Mouse (Mus musculus): Measurements from ENCODE around the gene BC107364.

The BC107364 gene

DNA sequence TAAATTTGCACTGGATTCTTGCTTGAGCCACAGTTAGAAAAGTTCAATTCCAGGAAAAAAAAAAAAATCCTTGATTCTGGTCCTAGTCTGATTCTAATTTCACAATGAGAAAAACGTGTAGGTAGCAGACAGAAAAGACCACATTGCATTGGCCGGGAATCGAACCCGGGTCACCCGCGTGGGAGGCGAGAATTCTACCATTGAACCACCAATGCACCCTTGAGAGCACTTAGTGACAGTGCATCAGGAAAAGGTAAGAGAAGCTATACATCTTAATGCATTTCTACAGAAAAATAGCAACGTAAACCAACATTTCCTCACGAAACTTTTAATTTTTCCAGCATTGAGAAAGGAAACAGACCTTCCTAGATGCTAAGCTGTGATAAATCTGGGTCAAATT is 28.2 kb downstream of the BC107364 start:
- in situ Hi-C loops (cut with MboI; ENCODE audit: low pct_unique_long_range_greater_than_20kb in 1 of 2, low sequenced_read_pairs in 2 of 2, unreplicated experiment in 1 of 2): loop anchor here in 1 of 2 experiments (25.0 kb wide), 1 partner anchor 337 kb away; no protein-coding TSS in a partner anchor

DNA sequence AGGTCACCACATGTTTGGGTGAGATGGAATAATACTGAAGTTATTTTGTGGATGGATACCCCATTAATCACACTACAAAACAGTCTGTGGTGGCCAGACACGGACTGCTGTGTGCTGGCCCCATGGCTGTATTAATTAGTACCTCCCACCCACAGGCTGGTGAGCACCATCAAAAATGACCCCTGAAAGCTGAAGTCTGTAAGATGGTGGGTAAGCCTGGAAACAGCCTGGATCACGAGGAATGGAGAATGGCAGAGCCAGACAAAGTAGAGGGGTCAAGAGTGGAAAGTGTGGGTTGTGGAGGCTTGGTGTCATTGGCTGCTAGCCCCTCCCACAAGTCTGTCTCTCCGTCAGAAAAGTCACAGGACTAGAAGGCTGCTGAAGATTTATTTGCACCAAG is 31.3 kb downstream of the BC107364 start:
- in situ Hi-C loops (cut with MboI; ENCODE audit: low pct_unique_long_range_greater_than_20kb in 1 of 2, low sequenced_read_pairs in 2 of 2, unreplicated experiment in 1 of 2): loop anchor here in 1 of 2 experiments (25.0 kb wide), 1 partner anchor 333 kb away; no protein-coding TSS in a partner anchor

DNA sequence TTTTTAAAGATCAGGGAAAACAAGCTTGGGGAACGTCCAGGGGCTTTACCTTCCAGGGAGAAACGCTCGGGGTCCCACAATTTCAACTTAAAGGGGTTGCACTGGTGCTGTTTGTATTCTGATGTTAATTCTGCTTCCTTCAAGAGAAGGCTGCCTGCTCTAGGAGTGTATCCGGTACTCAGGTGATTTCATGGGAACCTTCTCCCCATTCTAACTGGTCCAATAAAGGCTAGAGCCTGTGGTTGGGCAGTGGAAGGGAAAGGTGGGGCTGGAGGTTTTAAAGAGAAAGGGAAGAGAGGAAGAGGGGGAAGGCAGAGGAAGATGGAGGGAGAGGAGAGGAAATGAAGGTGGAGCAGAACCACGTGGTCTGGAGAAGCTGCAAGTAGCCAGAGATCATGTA is 33.2 kb downstream of the BC107364 start:
- in situ Hi-C loops (cut with MboI; ENCODE audit: low pct_unique_long_range_greater_than_20kb in 1 of 2, low sequenced_read_pairs in 2 of 2, unreplicated experiment in 1 of 2): loop anchor here in 1 of 2 experiments (25.0 kb wide), 1 partner anchor 332 kb away; no protein-coding TSS in a partner anchor

DNA sequence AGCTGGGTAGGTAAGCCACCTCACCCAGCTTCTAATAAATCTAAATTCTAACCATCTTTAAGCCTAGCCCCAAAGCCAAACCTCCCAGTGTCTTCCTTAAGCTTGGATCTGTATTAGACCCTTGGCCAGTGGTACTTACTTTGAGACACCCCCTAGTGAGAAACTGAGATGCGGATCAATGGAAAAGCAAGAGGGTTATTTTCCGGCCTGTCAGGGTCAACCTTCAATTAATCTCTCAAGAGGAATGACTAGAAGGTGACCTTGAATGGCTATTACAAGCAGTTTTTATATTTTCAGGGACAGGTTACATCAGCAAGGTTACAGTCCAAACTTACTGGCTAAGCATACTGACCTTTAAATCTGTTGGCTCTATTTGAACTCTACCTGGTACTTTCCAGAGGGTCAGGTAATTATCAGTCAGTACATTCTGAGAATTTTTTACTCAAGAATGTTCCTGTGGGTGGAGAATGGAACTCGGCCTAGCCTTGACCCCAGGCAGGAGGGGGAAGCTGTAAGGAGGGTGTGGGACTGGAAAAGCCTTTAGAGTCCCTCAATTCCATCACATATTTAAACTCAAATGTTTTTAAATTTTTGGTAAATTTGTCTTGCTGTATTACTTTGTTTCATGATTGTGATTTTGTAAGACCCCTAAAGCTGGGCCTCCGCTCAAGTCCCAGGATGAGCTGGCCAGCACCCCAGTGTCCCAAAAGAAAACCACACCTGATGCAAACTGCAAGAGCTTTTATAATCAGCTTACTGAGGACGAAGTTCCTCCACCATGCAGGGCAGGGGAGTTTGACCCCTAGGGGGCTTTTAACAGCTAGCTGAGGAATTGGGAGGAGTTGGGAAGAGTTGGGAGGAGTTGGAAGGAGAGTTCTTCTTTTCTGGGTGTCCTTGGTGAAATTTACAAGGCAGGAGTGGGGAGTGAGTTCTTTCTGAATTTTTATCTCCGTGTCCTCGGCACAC is 34.0 kb downstream of the BC107364 start:
- in situ Hi-C loops (cut with MboI; ENCODE audit: low pct_unique_long_range_greater_than_20kb in 1 of 2, low sequenced_read_pairs in 2 of 2, unreplicated experiment in 1 of 2): loop anchor here in 1 of 2 experiments (25.0 kb wide), 1 partner anchor 331 kb away; no protein-coding TSS in a partner anchor

DNA sequence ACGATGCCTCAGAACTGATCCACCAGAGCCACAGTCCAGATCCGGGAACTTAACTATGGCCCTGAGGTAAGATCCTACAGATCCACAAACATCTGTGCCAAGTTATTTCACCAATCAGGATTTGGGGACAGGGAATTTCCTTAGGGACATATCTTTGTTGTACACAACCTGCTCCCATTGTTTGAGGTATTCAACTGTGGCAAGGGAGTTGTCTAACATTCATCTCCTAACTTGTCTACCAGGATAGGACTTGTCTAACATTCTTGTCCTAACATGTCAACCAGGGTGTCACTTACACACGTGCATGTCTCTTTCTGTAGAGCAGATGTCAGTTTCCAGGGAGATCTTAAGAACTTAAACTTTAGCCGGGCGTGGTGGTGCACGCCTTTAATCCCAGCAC is 35.5 kb downstream of the BC107364 start:
- in situ Hi-C loops (cut with MboI; ENCODE audit: low pct_unique_long_range_greater_than_20kb in 1 of 2, low sequenced_read_pairs in 2 of 2, unreplicated experiment in 1 of 2): loop anchor here in 1 of 2 experiments (25.0 kb wide), 1 partner anchor 329 kb away; no protein-coding TSS in a partner anchor

- in situ Hi-C loops (cut with MboI; ENCODE audit: low pct_unique_long_range_greater_than_20kb in 1 of 2, low sequenced_read_pairs in 2 of 2, unreplicated experiment in 1 of 2): loop anchor here in 1 of 2 experiments (25.0 kb wide), 1 partner anchor 329 kb away; no protein-coding TSS in a partner anchor
These were observed 36.0 kb downstream of the BC107364 start for GRCm38 (mm10) chr3:96416056-96416455.

- in situ Hi-C loops (cut with MboI; ENCODE audit: low pct_unique_long_range_greater_than_20kb in 1 of 2, low sequenced_read_pairs in 2 of 2, unreplicated experiment in 1 of 2): loop anchor here in 1 of 2 experiments (25.0 kb wide), 1 partner anchor 328 kb away; no protein-coding TSS in a partner anchor
These were observed 37.2 kb downstream of the BC107364 start for GRCm38 (mm10) chr3:96414951-96415327.

DNA sequence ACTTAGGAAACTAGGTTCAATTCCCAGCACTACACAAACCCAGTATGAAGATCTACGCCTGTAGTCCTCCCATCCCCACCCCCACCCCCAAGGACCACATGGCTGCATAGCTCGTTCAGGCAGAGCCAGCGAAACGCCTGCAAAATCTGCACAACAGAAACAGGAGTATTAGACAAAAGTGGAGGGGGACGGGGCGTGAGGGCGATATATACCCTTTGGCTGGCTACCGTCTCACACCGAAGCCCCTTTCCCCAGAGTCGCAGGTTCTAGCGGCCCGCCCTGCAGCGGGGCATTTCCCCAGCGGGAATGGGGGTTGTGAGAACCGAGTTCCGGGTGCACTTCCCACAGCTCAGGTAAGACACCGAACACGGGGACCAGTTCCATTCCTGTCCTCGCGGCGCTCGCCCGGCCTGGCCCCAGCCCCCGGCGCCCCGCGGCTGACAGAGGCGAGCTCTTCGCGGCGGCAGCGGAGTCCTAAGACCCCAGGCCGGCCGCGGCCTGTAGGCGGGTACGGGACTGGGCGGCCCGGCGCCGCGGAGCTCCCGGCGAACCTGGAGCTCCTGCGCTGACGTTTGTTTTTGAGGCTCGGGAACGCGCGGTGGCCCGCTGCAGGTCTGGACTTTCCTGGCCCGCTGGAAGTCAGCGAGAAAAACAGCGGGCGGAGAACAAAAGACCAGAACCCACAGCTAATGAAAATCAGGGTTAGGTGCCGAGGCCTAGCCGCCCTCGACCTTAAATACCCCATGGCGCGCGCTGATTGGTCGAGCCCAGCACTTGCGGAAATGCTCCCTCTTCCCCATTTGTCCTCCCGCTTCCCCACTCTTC is 37.8 kb downstream of the BC107364 start:
- in situ Hi-C loops (cut with MboI; ENCODE audit: low pct_unique_long_range_greater_than_20kb in 1 of 2, low sequenced_read_pairs in 2 of 2, unreplicated experiment in 1 of 2): loop anchor here in 1 of 2 experiments (25.0 kb wide), 1 partner anchor 327 kb away; no protein-coding TSS in a partner anchor

DNA sequence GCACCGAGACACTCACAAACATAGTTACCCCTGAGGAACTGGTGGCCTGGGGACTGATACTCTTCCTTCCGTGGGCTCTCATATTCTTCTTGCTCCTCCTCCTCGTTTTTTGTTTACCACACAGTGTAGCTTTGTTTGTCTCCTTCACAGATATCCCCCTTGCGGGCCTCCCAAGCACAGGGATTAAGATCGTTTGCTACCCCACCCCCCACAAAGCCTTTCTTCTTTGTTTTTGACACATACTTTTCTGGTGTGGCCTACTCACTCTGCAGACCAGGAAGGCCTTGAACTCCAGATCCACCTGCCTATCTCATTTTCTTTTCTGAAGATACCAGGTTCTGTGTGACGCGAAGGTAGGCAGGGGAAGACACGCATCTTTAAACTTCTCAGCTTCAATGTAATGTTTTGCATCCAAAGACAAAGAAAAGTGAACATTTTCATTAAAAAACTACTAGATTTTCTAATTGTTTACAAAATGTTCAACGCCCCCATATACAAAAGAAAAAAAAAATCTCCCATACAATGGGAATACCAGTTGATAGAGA is 38.5 kb downstream of the BC107364 start:
- in situ Hi-C loops (cut with MboI; ENCODE audit: low pct_unique_long_range_greater_than_20kb in 1 of 2, low sequenced_read_pairs in 2 of 2, unreplicated experiment in 1 of 2): loop anchor here in 1 of 2 experiments (25.0 kb wide), 1 partner anchor 326 kb away; no protein-coding TSS in a partner anchor

- in situ Hi-C loops (cut with MboI; ENCODE audit: low pct_unique_long_range_greater_than_20kb in 1 of 2, low sequenced_read_pairs in 2 of 2, unreplicated experiment in 1 of 2): loop anchor here in 1 of 2 experiments (25.0 kb wide), 1 partner anchor 325 kb away; no protein-coding TSS in a partner anchor
These were observed 40.3 kb downstream of the BC107364 start for GRCm38 (mm10) chr3:96411821-96412220.

- in situ Hi-C loops (cut with MboI; ENCODE audit: low pct_unique_long_range_greater_than_20kb in 1 of 2, low sequenced_read_pairs in 2 of 2, unreplicated experiment in 1 of 2): loop anchor here in 1 of 2 experiments (25.0 kb wide), 1 partner anchor 324 kb away; no protein-coding TSS in a partner anchor
These were observed 41.1 kb downstream of the BC107364 start for GRCm38 (mm10) chr3:96410966-96411365.

- in situ Hi-C loops (cut with MboI; ENCODE audit: low pct_unique_long_range_greater_than_20kb in 1 of 2, low sequenced_read_pairs in 2 of 2, unreplicated experiment in 1 of 2): loop anchor here (10.0 to 25.0 kb wide), 2 partner anchors 75 to 322 kb away; no protein-coding TSS in a partner anchor
These were observed 42.3 kb downstream of the BC107364 start for GRCm38 (mm10) chr3:96409701-96410246.

DNA sequence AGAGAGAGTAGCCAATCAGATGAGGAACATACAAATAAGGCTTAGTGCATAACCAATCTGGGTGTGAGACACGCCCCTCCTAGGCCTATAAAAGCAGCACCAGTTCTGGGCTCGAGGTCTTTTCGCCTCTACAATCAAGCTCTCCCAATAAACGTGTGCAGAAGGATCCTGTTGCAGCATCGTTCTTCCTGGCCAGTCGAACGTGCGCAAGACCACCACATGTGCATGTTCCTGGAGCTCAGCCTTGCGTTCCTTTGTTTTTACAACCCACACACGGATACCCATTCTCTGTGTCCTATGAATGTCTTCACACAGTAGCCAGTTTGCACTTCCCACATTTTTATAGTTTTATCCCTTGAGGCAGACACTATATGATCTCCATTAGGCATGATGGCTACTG is 44.0 kb downstream of the BC107364 start:
- in situ Hi-C loops (cut with MboI; ENCODE audit: low pct_unique_long_range_greater_than_20kb in 1 of 2, low sequenced_read_pairs in 2 of 2, unreplicated experiment in 1 of 2): loop anchor here (10.0 to 25.0 kb wide), 2 partner anchors 73 to 321 kb away; no protein-coding TSS in a partner anchor

DNA sequence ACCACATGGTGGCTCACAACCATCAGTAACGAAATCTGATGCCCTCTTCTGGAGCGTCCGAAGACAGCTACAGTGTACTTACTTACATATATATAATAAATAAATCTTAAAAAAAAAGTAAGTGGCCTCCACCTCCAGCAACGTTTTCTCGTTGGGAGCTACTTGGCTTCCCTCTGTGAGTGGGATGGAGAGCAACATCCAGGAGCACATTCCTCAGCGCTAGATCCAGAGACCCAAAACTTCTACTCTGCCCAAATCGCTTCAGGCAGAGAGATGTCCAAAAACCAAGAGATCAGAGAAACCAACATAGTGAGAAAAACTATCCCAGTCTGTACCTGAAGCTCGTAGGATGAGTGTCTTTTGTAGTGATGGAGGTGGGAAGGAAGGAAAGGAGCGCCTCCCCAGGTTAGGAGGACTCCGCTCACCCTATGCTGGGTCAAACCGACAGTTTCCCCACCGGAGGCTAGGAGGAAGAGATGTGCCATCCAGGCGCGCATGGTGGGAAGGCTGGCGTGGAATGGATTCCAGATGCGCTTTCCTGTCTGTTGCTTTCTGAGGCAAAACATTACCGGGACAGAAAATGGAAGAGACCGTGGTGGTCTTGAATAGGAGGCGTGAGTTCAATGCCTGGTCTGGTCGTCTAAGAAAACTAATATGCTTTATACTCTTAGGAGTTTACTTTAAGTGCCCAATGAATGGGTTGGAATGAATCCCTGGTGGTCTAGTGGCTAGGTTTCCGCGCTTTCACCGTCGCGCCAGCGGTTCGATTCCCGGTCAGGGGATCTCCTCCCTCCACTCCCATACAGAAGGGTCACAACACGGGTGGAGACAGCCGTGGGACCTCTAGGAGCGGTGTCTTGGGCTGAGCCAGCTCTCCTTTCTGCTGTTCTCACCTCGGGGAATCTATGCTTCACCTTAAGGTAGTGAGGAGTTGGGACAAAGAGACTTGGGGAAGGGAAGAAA is 46.3 kb downstream of the BC107364 start:
- in situ Hi-C loops (cut with MboI; ENCODE audit: low pct_unique_long_range_greater_than_20kb in 1 of 2, low sequenced_read_pairs in 2 of 2, unreplicated experiment in 1 of 2): loop anchor here (10.0 to 25.0 kb wide), 2 partner anchors 71 to 319 kb away; no protein-coding TSS in a partner anchor

DNA sequence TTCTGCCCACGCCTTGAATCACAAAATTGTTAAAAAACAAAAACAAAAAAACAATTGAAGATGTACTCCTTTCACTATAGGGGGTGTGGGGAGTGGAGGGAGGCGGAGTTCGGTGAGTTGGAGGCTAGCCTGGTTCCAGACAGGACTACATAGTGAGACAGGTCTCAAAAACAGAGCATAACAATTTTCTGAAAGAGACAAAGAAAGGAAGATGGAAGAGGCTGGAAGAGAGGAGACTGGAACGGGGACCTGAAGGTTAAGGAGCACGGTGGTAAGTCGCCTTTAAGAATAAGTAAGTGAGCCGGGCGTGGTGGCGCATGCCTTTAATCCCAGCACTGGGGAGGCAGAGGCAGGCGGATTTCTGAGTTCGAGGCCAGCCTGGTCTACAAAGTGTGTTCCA is 47.1 kb downstream of the BC107364 start:
- in situ Hi-C loops (cut with MboI; ENCODE audit: low pct_unique_long_range_greater_than_20kb in 1 of 2, low sequenced_read_pairs in 2 of 2, unreplicated experiment in 1 of 2): loop anchor here (10.0 to 25.0 kb wide), 2 partner anchors 70 to 318 kb away; no protein-coding TSS in a partner anchor

DNA sequence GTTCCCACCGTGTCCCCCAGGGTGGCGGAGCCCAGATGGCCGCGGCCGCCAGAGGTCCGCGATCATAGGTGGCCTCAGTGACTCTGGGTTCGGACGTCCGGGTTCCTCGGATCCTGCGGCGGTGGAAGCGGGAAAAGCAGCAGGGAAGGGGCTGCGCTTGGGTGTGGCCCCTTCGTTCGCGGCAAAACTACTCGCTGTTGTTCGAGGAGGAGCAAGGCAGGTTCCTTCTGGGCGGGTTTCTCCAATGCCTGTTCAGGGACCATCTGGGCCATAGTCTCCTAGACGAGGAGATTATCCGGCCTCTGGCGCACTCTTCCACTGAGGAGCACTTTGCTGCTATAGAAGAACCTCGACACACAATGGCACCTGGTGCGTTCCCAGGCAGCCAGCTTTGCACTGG is 47.7 kb downstream of the BC107364 start:
- in situ Hi-C loops (cut with MboI; ENCODE audit: low pct_unique_long_range_greater_than_20kb in 1 of 2, low sequenced_read_pairs in 2 of 2, unreplicated experiment in 1 of 2): loop anchor here (10.0 to 25.0 kb wide), 2 partner anchors 70 to 317 kb away; no protein-coding TSS in a partner anchor
